Mouse (Mus musculus): ENCODE data around the gene Rap1gap2. TPM values are rescaled to one million over a fixed set of nuclear protein-coding genes. Genes with fewer than 3 reads are reported as not detected.

The Rap1gap2 gene
- total and polyA plus RNA-seq, 3 experiments: 55.4 to 79.8 (median 76.6) TPM

DNA sequence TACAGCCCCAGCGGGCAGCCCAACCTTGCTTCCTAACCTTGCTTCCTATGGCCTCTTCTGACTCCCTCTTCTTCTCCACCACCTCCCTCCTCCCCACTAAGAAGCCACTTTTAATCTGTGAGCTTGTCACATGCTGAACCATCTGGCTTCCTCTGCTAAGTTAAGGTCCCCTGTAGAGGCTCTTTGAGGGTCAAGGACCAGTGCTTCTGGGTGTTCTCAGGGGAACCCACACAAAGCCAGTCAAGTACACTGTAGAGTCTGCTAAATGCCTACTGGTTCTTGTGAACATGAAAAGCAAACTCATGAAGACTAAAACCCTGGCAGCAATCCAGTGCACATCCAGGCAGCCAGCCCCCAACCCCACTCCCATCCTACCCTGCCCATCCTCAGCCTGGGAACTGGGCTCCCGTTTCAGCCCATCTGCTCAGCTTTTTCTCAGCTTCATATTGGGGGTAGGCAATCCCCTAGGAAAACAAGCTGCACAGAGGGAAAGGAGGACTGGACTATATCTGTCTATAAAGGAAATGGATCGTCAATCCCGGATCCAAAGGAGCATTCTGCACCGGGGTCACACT lies 130.9 kb downstream of the Rap1gap2 start:
- H3K79me2 ChIP-seq (replicated peaks; ENCODE audit: control insufficient read depth, extremely low read depth, insufficient read depth, poor library complexity, severe bottlenecking): peaks cover 49% of the 10 kb centered on the region
- no peak overlapping the region for H3K9ac ChIP-seq (ENCODE audit: insufficient read depth, low read depth)
- H3K4me1 ChIP-seq (ENCODE audit: control insufficient read depth in 1 of 2, insufficient read depth in 2 of 2): peaks cover 18 to 99% of the 10 kb centered on the region in 2 experiments
- peaks cover 47 to 85% of the 10 kb centered on the region in 2 experiments for H3K36me3 ChIP-seq (replicated peaks in 1 of 2; ENCODE audit: control insufficient read depth in 1 of 2, insufficient read depth in 1 of 2, low read length in 1 of 2)
- in situ Hi-C loops (cut with MboI; ENCODE audit: low pct_ligation_motif_present, low pct_unique_long_range_greater_than_20kb, low sequenced_read_pairs): loop anchor here (5.0 kb wide), 1 partner anchor 48 kb away; no protein-coding TSS in a partner anchor
- peak overlapping the region; percentile 42; the same call in 1 of the 2 replicates for H3K27ac ChIP-seq (ENCODE audit: insufficient read depth, low read depth)
- TF ChIP-seq ETS1 (conservative IDR thresholded peaks at IDR 0.05; ENCODE audit: low read depth, low read length): 0 out of 2 replicates have a peak, but pooled peaks have one; percentile 25
- 0 out of 2 replicates have a peak, but pooled peaks have one; percentile 29 for TF ChIP-seq TCF12 (IDR thresholded peaks at IDR 0.05; ENCODE audit: low read depth, low read length)
- no peak for TF ChIP-seq SMC3 (IDR thresholded peaks at IDR 0.05; ENCODE audit: low read depth, low read length)
- peak; percentile 60 for DNase-seq (ENCODE audit: extremely low read depth)
- H3K27me3 ChIP-seq (replicated peaks): no peaks in the 10 kb centered on the region
- no peak overlapping the region for H3K4me2 ChIP-seq (ENCODE audit: insufficient read depth, low read depth, poor library complexity, severe bottlenecking)
- H3K4me3 ChIP-seq (replicated peaks in 1 of 3; ENCODE audit: low read depth in 2 of 3, low read length in 2 of 3, poor library complexity in 1 of 3): no peak overlapping the region
- dilution Hi-C loops (cut with MboI; ENCODE audit: extremely low pct_ligation_motif_present, extremely low pct_unique_long_range_greater_than_20kb, low sequenced_read_pairs): no loop called here
- H3K9me3 ChIP-seq (replicated peaks; ENCODE audit: low read length): no peaks in the 10 kb centered on the region

DNA sequence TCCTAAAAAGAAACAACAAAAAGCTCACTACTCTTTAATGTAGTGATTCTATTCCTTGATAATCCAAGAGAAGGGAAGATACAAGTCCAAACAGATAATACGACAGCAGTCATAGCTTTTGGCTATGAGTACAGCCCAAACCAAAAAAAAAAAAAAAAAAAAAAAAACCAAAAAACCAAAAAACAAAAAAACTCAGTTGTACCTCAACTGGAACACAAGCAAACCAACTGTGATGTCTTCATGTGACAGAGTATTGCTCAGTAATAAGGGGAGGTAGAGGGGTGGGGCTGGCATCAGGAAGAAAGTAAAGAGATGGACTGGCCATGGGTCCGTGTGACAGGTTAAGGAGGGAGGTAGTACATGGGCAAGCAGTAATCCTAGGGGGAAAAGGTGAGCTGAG lies 131.8 kb downstream of the Rap1gap2 start:
- H3K79me2 ChIP-seq (replicated peaks; ENCODE audit: control insufficient read depth, extremely low read depth, insufficient read depth, poor library complexity, severe bottlenecking): peaks cover 54% of the 10 kb centered on the region
- H3K9me3 ChIP-seq (replicated peaks; ENCODE audit: low read length): no peaks in the 10 kb centered on the region
- peak overlapping the region in 1 of 3 experiments; percentile 2 for H3K4me3 ChIP-seq (replicated peaks in 1 of 3; ENCODE audit: low read depth in 2 of 3, low read length in 2 of 3, poor library complexity in 1 of 3)
- no peak overlapping the region for H3K9ac ChIP-seq (ENCODE audit: insufficient read depth, low read depth)
- H3K27me3 ChIP-seq (replicated peaks): no peaks in the 10 kb centered on the region
- no peak for DNase-seq (ENCODE audit: extremely low read depth)
- peaks cover 18 to 99% of the 10 kb centered on the region in 2 experiments for H3K4me1 ChIP-seq (ENCODE audit: control insufficient read depth in 1 of 2, insufficient read depth in 2 of 2)
- H3K4me2 ChIP-seq (ENCODE audit: insufficient read depth, low read depth, poor library complexity, severe bottlenecking): no peak overlapping the region
- H3K27ac ChIP-seq (ENCODE audit: insufficient read depth, low read depth): peak overlapping the region; percentile 20
- in situ Hi-C loops (cut with MboI; ENCODE audit: low pct_ligation_motif_present, low pct_unique_long_range_greater_than_20kb, low sequenced_read_pairs): no loop called here
- TF ChIP-seq ZNF384 (IDR thresholded peaks at IDR 0.05; ENCODE audit: low read depth, low read length): peak; percentile 54; the same call in 1 of the 2 replicates
- TF ChIP-seq SIN3A (IDR thresholded peaks at IDR 0.05; ENCODE audit: low read length): no peak
- dilution Hi-C loops (cut with MboI; ENCODE audit: extremely low pct_ligation_motif_present, extremely low pct_unique_long_range_greater_than_20kb, low sequenced_read_pairs): no loop called here
- H3K36me3 ChIP-seq (replicated peaks in 1 of 2; ENCODE audit: control insufficient read depth in 1 of 2, insufficient read depth in 1 of 2, low read length in 1 of 2): peaks cover 47 to 85% of the 10 kb centered on the region in 2 experiments

DNA sequence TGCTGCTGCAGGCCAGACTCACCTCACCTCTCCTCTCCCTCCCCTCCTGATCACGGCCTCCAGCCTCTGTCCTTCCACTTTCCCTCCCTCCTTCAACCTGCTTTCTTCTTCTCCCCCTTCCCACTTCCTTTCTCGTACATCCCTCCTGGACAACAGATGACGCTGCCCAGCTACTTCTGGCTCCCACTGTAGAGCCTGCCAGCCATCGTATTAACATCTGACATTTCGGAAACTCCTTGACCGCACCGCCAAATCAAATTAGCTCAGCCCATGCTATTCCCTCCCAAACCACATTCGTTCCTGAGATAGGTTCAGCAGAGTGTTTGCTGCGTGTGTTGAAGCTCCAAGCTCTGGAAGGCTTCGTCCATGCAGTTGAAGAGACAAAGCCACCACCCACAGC lies 138.0 kb downstream of the Rap1gap2 start:
- DNase-seq (ENCODE audit: extremely low read depth): no peak
- peaks cover 31 to 79% of the 10 kb centered on the region in 2 experiments for H3K36me3 ChIP-seq (replicated peaks in 1 of 2; ENCODE audit: control insufficient read depth in 1 of 2, insufficient read depth in 1 of 2, low read length in 1 of 2)
- H3K9ac ChIP-seq (ENCODE audit: insufficient read depth, low read depth): no peak overlapping the region
- H3K79me2 ChIP-seq (replicated peaks; ENCODE audit: control insufficient read depth, extremely low read depth, insufficient read depth, poor library complexity, severe bottlenecking): peaks cover 47% of the 10 kb centered on the region
- dilution Hi-C loops (cut with MboI; ENCODE audit: extremely low pct_ligation_motif_present, extremely low pct_unique_long_range_greater_than_20kb, low sequenced_read_pairs) (no loop called here), in situ Hi-C loops (cut with MboI; ENCODE audit: low pct_ligation_motif_present, low pct_unique_long_range_greater_than_20kb, low sequenced_read_pairs) (no loop called here)
- H3K4me2 ChIP-seq (ENCODE audit: insufficient read depth, low read depth, poor library complexity, severe bottlenecking): no peak overlapping the region
- no peaks in the 10 kb centered on the region for H3K27me3 ChIP-seq (replicated peaks)
- H3K4me1 ChIP-seq (ENCODE audit: control insufficient read depth in 1 of 2, insufficient read depth in 2 of 2): peaks cover 3 to 93% of the 10 kb centered on the region in 2 experiments
- TF ChIP-seq SIN3A (IDR thresholded peaks at IDR 0.05; ENCODE audit: low read length): no peak
- TF ChIP-seq NELFE (IDR thresholded peaks at IDR 0.05; ENCODE audit: low read depth, low read length): no peak
- no peak for TF ChIP-seq ZC3H11A (IDR thresholded peaks at IDR 0.05; ENCODE audit: low read depth, low read length)
- TF ChIP-seq IRF4 (IDR thresholded peaks at IDR 0.05; ENCODE audit: low read depth, low read length): no peak
- no peak overlapping the region for H3K27ac ChIP-seq (ENCODE audit: insufficient read depth, low read depth)
- peaks cover 2% of the 10 kb centered on the region for H3K9me3 ChIP-seq (replicated peaks; ENCODE audit: low read length)
- no peak overlapping the region for H3K4me3 ChIP-seq (replicated peaks in 1 of 3; ENCODE audit: low read depth in 2 of 3, low read length in 2 of 3, poor library complexity in 1 of 3)
